Mouse (Mus musculus) forebrain, embryonic 12.5 days (tissue): ENCODE measurements around the gene Gm17087. TPM values are rescaled to one million over a fixed set of nuclear protein-coding genes. Genes with fewer than 3 reads are reported as not detected.
A peak's percentile ranks its signal among the peaks of the same experiment; 100 is the strongest.

Experiments used
- ATAC-seq: fragments of 200-750 bp; cut with Nextera tagmentation; 2 replicates; pipeline ENCODE4 v1.8.0; 2017; ENCODE audit warnings: moderate TSS enrichment; ENCODE audit not compliant: low FRiP score
- H3K27ac ChIP-seq: fragments of 300-500 bp; sonication (generic); 2 replicates; pipeline ENCODE4 v1.5.1; 2016; ENCODE audit warnings: mild to moderate bottlenecking
- H3K27me3 ChIP-seq: fragments of 300-500 bp; sonication (generic); 2 replicates; pipeline ENCODE4 v1.6.1; 2016; ENCODE audit warnings: mild to moderate bottlenecking
- H3K36me3 ChIP-seq: fragments of 300-500 bp; sonication (generic); replicated peaks from 2 replicates; pipeline ENCODE4 v1.6.1; 2016; ENCODE audit warnings: mild to moderate bottlenecking
- H3K4me1 ChIP-seq: fragments of 300-500 bp; sonication (generic); 2 replicates; pipeline ENCODE4 v1.6.1; 2016
- H3K4me2 ChIP-seq: fragments of 300-500 bp; sonication (generic); 2 replicates; pipeline ENCODE4 v1.6.1; 2016; ENCODE audit warnings: mild to moderate bottlenecking, moderate library complexity
- H3K4me3 ChIP-seq: fragments of 300-500 bp; sonication (generic); replicated peaks from 2 replicates; pipeline ENCODE4 v1.5.1; 2016; ENCODE audit warnings: mild to moderate bottlenecking
- H3K9ac ChIP-seq: fragments of 300-500 bp; sonication (generic); 2 replicates; pipeline ENCODE4 v1.6.1; 2016; ENCODE audit warnings: mild to moderate bottlenecking
- H3K9me3 ChIP-seq: fragments of 300-500 bp; sonication (generic); 2 replicates; pipeline ENCODE4 v1.6.1; 2016
- WGBS: fragments of 180-500 bp; shearing (Covaris S2); methylation state at CpG from one replicate; pipeline ENCODE4 v1.1.7; 2016; 5-methylcytosine and 5-hydroxymethylcytosine counted together
- polyA plus RNA-seq: library from polyadenylated mRNA; unstranded; fragments of >200 nt; fragmentation: Nextera tagmentation; extraction: Ambion mirVana; gene quantifications from 2 replicates; pipeline ENCODE4 v1.2.1, GENCODE M21; 2016

Gene Gm17087
- not detected in 2 replicates for polyA plus RNA-seq

DNA sequence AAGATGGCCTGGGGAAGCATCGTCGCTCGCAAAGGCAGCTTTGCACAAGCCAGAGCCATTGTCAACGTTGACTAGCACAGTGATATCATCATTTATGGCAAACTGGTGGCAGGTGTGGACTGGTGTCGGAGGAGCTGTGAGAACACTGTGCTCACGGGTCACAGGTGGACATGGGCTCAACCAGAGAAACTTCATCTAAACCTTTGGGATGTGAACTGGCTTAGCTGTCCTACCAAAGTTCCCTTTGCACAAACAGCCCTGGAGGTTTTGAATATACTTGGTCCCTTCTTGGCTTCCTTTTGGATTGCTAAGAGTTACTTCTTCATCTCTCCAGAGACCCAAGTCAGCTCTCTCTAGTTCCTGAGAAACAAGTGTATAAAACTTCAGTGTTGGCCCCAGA, at the start of gene Gm17087:
TSS of gene Gm17087 (minus strand) at position 101 of the 400 bp plus-strand sequence.
- Histone ChIP-seq H3K27me3 (no peaks in the 10 kb centered on the region), H3K9ac (no peak within 1 kb of the TSS), H3K9me3 (no peaks in the 10 kb centered on the region), H3K4me3 (no peak within 1 kb of the TSS), H3K36me3 (no peaks in the 10 kb centered on the region), H3K4me1 (peaks cover under 1% of the 10 kb centered on the region; the same call in 1 of the 2 replicates), H3K27ac (no peak within 1 kb of the TSS), H3K4me2 (no peak within 1 kb of the TSS)
- 93% methylated on average over 6 of the region's 6 CpGs for WGBS
- no peak for ATAC-seq

DNA sequence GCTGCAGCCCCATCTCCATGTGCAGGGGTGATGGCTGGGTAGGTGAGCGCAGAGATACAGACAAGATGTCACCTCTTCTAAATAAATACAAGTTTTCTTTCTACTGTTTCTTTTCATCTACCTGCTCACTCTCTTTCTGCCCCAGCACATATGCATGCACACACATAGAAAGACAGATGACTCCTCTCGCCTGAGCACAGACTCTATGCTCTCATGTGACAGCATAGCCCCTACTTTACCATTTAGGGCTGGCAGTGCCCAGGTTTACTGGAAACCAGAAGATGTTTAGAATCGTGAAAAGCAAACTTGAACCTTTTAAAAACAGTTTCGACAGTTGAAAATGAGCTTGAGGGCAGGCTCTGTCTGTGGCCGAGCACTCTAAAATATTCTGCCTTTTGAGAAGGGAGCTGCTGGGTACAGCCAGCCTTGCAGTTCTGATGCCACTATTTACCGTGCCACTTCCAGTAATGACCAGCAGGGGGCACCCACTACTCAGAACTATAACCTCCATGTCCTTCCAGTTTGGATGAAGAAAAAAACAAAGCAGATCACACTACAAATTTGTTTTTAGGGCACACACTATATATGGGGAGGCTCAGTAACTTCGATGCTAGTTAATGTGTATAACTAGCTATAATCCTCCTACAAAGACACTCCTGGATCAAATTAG, 47.3 kb upstream of the Gm17087 start:
- Histone ChIP-seq H3K9ac (no peak overlapping the region), H3K4me2 (no peak overlapping the region), H3K4me1 (no peaks in the 10 kb centered on the region), H3K36me3 (no peaks in the 10 kb centered on the region), H3K27me3 (no peaks in the 10 kb centered on the region), H3K27ac (no peak overlapping the region), H3K9me3 (no peaks in the 10 kb centered on the region), H3K4me3 (no peak overlapping the region)
- WGBS: 32% methylated on average over 7 of the region's 7 CpGs
- peak; percentile 58; the same call in 1 of the 2 replicates for ATAC-seq

DNA sequence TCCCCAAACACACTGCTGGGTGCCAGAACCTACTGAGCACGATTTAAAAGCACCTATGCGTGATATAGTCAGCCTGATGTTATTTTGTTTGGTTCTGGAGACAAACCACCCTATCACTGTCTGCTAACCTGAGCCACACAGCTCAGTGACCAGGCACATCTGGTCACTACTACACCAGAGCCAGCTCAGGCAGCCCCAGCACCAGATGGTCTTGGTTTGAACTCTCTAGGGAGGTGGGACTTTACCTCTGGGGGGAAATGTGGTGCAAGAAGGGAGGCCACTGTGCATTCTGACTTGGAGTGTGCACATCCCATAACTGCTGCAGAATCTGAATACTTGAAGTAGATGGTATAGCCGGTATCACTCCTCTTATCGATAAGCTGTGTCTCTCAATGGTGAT, 45.2 kb upstream of the Gm17087 start:
- H3K4me2 ChIP-seq: no peak overlapping the region
- no peak overlapping the region for H3K4me3 ChIP-seq
- no peaks in the 10 kb centered on the region for H3K4me1 ChIP-seq
- 84% methylated on average over 4 of the region's 4 CpGs for WGBS
- H3K9me3 ChIP-seq: no peaks in the 10 kb centered on the region
- ATAC-seq: no peak
- H3K36me3 ChIP-seq: no peaks in the 10 kb centered on the region
- H3K27ac ChIP-seq: no peak overlapping the region
- H3K9ac ChIP-seq: no peak overlapping the region
- no peaks in the 10 kb centered on the region for H3K27me3 ChIP-seq

DNA sequence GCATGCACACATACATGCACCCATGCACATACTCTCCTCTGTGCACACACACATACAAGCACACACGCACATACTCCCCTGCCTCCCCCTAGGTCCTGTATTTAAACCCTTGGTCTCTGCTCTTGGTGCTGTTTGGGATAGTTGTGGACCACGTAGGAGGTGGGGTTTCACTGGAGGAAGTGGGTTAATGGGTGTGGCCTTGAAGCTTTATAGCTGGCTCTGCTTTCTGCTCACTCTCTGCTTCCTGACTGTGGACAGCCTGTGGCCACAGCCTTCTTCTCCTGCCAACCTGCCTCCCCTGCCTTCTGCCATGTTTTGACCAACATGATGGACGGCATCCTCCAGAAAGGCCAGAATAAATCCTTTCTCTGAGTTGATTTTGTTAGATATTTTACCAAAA, 39.9 kb upstream of the Gm17087 start:
- Histone ChIP-seq H3K36me3 (no peaks in the 10 kb centered on the region), H3K27me3 (no peaks in the 10 kb centered on the region), H3K9me3 (no peaks in the 10 kb centered on the region), H3K9ac (no peak overlapping the region), H3K4me2 (no peak overlapping the region), H3K4me3 (no peak overlapping the region), H3K4me1 (no peaks in the 10 kb centered on the region), H3K27ac (no peak overlapping the region)
- no peak for ATAC-seq
- 83% methylated on average over 3 of the region's 3 CpGs for WGBS

- ATAC-seq: no peak
Observed at GRCm38 (mm10) chr17:8605921-8606320, 39.2 kb upstream of the Gm17087 start.

GRCm38 (mm10) chr17:8602976-8603375, 36.2 kb upstream of the Gm17087 start:
- Histone ChIP-seq H3K4me1 (no peaks in the 10 kb centered on the region), H3K9ac (no peak overlapping the region), H3K4me3 (no peak overlapping the region), H3K4me2 (no peak overlapping the region), H3K27me3 (no peaks in the 10 kb centered on the region), H3K9me3 (no peaks in the 10 kb centered on the region), H3K36me3 (no peaks in the 10 kb centered on the region), H3K27ac (no peak overlapping the region)
- ATAC-seq: no peak
- WGBS: 96% methylated on average over 3 of the region's 3 CpGs

More at GRCm38 (mm10) chr17:8605921-8606320, 39.2 kb upstream of the Gm17087 start:
- 89% methylated on average over 5 of the region's 5 CpGs for WGBS
- Histone ChIP-seq H3K36me3 (no peaks in the 10 kb centered on the region), H3K4me2 (no peak overlapping the region), H3K27me3 (no peaks in the 10 kb centered on the region), H3K9ac (no peak overlapping the region), H3K9me3 (no peaks in the 10 kb centered on the region), H3K4me3 (no peak overlapping the region), H3K27ac (no peak overlapping the region), H3K4me1 (no peaks in the 10 kb centered on the region)

DNA sequence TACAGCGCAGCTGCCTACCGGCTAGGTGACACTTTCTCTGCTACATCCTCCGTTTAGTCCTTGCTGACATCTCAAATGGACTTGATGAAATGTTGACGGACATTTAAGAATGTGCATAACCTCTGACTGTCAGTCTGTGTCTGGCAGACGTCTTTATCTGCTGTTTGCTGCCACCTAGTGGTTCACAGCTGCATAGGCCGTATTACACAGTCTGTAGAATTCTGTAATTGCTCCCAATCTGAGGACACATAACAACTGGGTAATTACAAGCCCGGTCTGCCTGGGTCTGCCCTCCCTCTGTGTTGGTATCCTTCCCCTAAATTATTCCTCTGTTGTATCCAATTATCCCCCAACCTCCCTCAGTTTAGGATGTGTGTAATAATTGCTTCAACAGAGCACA, 31.0 kb upstream of the Gm17087 start:
- no peak overlapping the region for H3K4me3 ChIP-seq
- 0 out of 2 replicates have a peak, but pooled peaks cover 2% of the 10 kb centered on the region for H3K4me1 ChIP-seq
- ATAC-seq: peak; percentile 74
- WGBS: 7% methylated on average over 7 of the region's 7 CpGs
- H3K36me3 ChIP-seq: no peaks in the 10 kb centered on the region
- H3K4me2 ChIP-seq: no peak overlapping the region
- no peaks in the 10 kb centered on the region for H3K9me3 ChIP-seq
- no peak overlapping the region for H3K9ac ChIP-seq
- no peaks in the 10 kb centered on the region for H3K27me3 ChIP-seq
- H3K27ac ChIP-seq: no peak overlapping the region

DNA sequence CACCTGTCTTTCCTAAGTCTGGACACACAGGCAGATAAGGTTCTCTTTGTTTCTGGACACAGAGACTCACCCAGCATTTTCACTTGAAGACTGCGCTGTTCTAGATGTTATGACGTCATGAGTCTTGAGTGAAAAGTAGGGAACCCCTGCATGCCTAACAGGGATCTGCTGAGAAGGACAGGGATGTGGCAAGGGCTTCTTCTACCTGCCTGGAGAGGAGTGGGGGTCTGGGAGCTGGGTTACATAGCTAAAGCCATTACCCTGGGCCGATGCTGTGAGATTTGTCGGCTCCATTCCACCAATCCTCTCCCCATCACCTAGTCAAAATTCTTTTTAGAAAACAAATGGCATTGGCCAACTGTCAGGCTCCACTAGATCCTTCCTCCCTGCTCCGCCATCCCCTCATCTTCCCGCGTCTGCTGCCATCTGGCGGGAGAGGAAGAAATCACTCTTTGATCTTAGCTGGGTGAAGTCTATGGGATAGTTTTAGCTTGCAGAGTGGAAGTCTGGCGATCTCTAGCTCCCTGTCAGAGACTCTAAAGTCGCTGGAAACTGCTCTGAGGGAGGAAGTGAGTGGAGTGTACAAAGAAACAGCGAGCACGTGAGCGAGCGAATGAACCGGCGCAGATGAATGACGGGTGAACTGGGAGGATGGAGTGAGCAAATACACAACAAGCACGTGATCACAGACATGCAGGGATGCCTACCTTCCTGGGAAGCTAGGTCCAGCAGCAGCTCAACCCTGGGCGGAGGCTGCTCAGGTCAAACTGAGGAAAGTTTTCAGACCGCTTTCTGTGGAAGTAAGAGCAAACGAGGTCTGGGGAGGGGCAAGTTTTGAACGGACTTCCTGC, 25.9 kb upstream of the Gm17087 start:
- H3K9ac ChIP-seq: no peak overlapping the region
- WGBS: 17% methylated on average over 22 of the region's 22 CpGs

DNA sequence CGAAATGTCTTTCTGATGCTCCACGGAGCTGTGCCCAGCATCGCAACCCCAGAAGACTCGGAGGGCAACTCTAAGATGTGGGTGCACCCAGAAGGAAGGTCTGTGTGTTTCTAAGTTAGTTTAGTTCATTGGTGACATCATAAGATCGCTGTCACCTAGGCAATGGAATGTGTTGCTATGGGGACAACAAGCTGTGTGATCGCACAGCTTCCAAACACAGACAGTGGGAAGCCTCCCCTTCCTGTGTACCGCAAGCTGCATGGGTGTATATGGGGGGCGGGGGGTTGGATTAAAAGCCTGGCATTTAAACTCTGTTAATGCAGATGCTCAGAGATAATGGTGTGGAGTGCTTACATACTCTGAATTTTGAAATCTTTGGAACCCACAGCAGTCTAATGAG, 14.8 kb upstream of the Gm17087 start:
- 77% methylated on average over 8 of the region's 8 CpGs for WGBS
- no peak overlapping the region for H3K4me3 ChIP-seq
- no peak overlapping the region for H3K9ac ChIP-seq

More for the DNA sequence above, 25.9 kb upstream of the Gm17087 start:
- Histone ChIP-seq H3K4me1 (0 out of 2 replicates have a peak, but pooled peaks cover 2% of the 10 kb centered on the region), H3K4me2 (peak overlapping the region; percentile 52), H3K27ac (no peak overlapping the region), H3K36me3 (no peaks in the 10 kb centered on the region), H3K9me3 (no peaks in the 10 kb centered on the region), H3K27me3 (no peaks in the 10 kb centered on the region), H3K4me3 (peak overlapping the region; percentile 26; the same call in 1 of the 2 replicates)
- peak; percentile 67; the same call in 1 of the 2 replicates for ATAC-seq

GRCm38 (mm10) chr17:8580360-8580759, 13.6 kb upstream of the Gm17087 start:
- no peak overlapping the region for H3K4me3 ChIP-seq
- H3K27me3 ChIP-seq: no peaks in the 10 kb centered on the region
- 66% methylated on average over 3 of the region's 3 CpGs for WGBS
- no peaks in the 10 kb centered on the region for H3K9me3 ChIP-seq
- no peak for ATAC-seq
- no peak overlapping the region for H3K9ac ChIP-seq
- 0 out of 2 replicates have a peak, but pooled peaks cover 4% of the 10 kb centered on the region for H3K4me1 ChIP-seq
- no peak overlapping the region for H3K27ac ChIP-seq
- H3K4me2 ChIP-seq: no peak overlapping the region
- H3K36me3 ChIP-seq: no peaks in the 10 kb centered on the region

More for the DNA sequence above, 14.8 kb upstream of the Gm17087 start:
- Histone ChIP-seq H3K36me3 (no peaks in the 10 kb centered on the region), H3K4me1 (0 out of 2 replicates have a peak, but pooled peaks cover 4% of the 10 kb centered on the region), H3K27me3 (no peaks in the 10 kb centered on the region), H3K27ac (no peak overlapping the region), H3K4me2 (no peak overlapping the region), H3K9me3 (no peaks in the 10 kb centered on the region)
- no peak for ATAC-seq

GRCm38 (mm10) chr17:8573542-8574260, 7.0 kb upstream of the Gm17087 start:
- no peak overlapping the region for H3K4me2 ChIP-seq
- H3K9me3 ChIP-seq: no peaks in the 10 kb centered on the region
- no peak overlapping the region for H3K4me3 ChIP-seq
- no peak overlapping the region for H3K27ac ChIP-seq
- H3K27me3 ChIP-seq: no peaks in the 10 kb centered on the region
- no peaks in the 10 kb centered on the region for H3K36me3 ChIP-seq
- H3K9ac ChIP-seq: no peak overlapping the region
- WGBS: 86% methylated on average over 8 of the region's 8 CpGs
- no peak for ATAC-seq
- H3K4me1 ChIP-seq: no peaks in the 10 kb centered on the region

- Histone ChIP-seq H3K4me1 (peaks cover 3% of the 10 kb centered on the region; the same call in 1 of the 2 replicates), H3K9ac (no peak overlapping the region), H3K36me3 (no peaks in the 10 kb centered on the region), H3K9me3 (no peaks in the 10 kb centered on the region), H3K4me2 (no peak overlapping the region), H3K27ac (no peak overlapping the region), H3K27me3 (no peaks in the 10 kb centered on the region), H3K4me3 (no peak overlapping the region)
- 76% methylated on average over 1 of the region's 1 CpGs for WGBS
- no peak for ATAC-seq
Observed at GRCm38 (mm10) chr17:8562886-8563280, 3.9 kb downstream of the Gm17087 start.
